Mouse (Mus musculus): ENCODE measurements around the gene Klhdc3.
A peak's percentile ranks its signal among the peaks of the same experiment; 100 is the strongest.

DNA sequence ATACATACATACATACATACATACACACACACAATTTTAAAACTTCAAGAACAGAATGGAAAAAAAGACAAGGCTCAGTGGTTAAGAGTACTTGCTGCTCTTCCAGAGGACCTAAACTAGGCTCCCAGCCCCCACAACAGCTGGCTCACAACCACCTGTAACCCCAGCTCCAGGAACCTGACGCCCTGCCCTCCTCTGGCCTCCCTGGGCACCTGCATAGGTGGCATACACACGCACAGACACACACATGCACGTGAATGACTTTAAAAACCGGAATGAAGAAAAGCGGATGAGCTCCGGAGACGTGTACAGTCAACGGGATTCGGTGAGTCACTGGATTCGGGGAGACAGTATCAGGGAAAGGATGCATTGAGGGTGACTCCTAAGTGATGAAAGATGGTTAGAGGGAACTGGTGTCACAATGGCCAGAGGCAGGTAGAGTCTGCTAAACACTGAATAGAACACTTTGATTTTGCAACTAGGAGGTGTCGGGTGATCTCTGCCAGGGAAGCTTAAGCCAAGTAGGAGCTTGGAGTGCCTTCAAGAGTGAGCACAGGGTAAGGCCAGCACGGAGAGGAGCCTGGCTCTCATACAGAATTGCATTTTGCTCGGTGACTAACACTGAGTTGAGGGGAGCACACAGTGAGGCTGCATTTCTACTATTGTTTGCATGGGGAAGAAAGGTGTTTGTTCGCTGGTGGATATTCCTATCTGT is 25.8 kb upstream of the Klhdc3 start:
- 0 out of 2 replicates have a peak, but pooled peaks have one; percentile 6 for TF ChIP-seq CTCF (IDR thresholded peaks at IDR 0.05; ENCODE audit: low read depth)
- no peak for TF ChIP-seq EP300 (IDR thresholded peaks at IDR 0.05; ENCODE audit: low read depth)

Data from heart, postnatal 0 days (tissue).